Mouse (Mus musculus) urinary bladder, postnatal 25 days (tissue): ENCODE results near the gene Sco1.
"Not testable (repeated sequence)": the region's sequence is repeated elsewhere in the genome, so short reads cannot be mapped to it uniquely, and the experiment has no call there.

ENCODE experiments used
- DNase-seq: peaks from one replicate; pipeline ENCODE4 v3.0.0; 2022; ENCODE audit warnings: low spot score

Sco1 gene

GRCm38 (mm10) chr11:67052321-67052952, at the start of gene Sco1, which contains the start of gene Adprm:
TSS of gene Sco1 (plus strand) at chr11:67052670.
TSS of gene Adprm (minus strand) at chr11:67052594.
- peak; percentile 75 for DNase-seq

- DNase-seq: no peak
Measured at GRCm38 (mm10) chr11:67002911-67003310, 49.6 kb upstream of the Sco1 start.

DNA sequence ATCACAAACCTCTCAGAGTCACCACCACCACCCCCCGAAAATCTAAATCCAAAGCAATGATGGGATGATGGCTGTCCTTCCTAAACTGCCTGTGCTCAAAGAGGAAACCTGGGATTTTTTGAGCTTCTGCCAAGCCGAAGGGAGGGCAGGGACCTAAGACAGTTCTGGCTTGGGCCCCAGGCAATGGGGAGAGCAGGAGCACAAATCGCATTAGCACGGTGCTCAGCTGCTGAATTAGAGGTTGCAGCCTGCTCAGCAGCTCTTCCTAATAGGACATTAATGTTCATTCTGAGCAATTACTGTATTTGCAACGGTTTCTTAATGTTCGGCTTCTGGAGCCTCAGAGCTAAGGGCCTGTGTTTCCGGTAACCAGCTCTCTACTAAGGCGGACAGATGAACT, 44.5 kb upstream of the Sco1 start:
- DNase-seq: no peak

- no peak for DNase-seq
Measured at GRCm38 (mm10) chr11:67008528-67008927, 43.9 kb upstream of the Sco1 start.

DNA sequence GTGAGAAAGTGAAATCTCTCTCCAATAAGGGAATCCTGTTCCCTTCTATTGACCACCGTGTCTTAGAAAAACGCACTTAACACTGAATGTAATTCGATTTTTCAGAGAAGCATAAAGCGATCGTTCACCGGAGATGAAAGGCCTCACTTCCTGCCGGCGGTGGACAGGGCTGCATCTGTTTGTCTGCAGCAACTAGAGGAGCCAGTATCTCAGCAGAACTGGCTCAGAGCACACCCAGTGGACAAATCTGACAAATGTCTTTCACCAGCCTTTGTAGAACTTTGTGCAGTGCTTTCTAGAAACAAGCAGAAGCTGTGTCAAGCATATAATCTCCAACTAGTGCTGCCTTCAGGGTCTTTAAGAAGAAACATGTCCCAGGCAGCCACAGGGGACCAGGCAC, 42.0 kb upstream of the Sco1 start:
- DNase-seq: no peak

DNA sequence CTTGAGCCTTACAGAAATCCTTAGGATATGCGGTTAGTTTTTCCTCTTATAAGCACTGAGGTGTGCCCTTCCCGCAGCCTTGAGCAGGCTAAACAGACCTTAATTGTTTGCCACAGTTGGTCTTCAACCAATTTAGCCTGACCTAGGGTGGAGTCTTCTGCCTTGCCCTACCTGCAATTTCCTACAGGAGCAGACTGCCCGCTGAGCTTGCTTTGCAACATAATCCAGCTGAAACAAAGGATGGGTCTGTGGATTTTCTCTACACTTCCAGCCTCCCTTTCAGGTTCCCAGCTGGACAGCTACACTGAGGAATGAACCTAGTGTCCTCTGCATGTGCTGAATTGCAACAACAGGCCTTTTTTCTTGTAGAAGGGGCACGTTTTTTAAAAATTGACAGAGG, 40.8 kb upstream of the Sco1 start:
- DNase-seq: no peak

DNA sequence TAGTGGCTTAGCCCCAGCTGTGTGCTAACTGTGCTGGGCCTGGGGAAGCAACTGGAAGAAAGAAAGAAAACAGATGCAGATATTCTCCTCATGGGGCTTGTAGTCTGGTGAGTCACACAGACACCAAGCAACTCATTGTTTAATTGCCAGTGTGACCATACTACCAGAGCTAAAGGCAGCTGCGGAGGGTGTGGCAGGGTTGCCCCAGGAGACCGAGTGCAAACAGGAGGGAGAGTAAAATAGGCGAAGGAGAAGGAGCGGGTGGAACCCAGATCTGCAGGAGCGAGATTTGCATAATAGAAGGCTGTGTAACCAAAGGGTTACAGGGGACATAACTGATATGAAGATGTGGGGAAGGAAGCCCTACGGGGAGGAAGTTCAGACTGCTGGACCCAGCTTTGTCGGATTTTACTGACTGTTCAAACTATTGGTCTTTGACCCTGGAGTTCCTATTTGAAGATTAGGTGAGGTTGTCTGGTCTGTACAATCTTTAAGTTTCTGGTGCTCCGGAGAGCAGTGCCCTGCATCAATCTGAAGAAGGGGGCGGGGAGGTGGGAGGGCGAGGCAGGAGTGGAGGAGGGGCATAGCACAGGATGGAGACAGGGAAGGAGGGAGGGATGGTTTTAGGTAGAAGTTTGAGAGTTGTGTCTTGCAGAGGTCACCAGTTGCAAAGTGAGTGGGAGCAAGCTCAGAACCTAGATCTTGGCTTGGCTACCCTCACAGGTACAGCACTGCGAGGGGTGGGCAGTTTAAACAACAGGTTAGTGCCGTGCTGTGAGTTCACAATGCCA, 34.5 kb upstream of the Sco1 start:
- peak; percentile 26 for DNase-seq

GRCm38 (mm10) chr11:67019711-67020475, 32.6 kb upstream of the Sco1 start:
- no peak for DNase-seq

GRCm38 (mm10) chr11:67020948-67021347, 31.5 kb upstream of the Sco1 start:
- peak; percentile 69 for DNase-seq

DNA sequence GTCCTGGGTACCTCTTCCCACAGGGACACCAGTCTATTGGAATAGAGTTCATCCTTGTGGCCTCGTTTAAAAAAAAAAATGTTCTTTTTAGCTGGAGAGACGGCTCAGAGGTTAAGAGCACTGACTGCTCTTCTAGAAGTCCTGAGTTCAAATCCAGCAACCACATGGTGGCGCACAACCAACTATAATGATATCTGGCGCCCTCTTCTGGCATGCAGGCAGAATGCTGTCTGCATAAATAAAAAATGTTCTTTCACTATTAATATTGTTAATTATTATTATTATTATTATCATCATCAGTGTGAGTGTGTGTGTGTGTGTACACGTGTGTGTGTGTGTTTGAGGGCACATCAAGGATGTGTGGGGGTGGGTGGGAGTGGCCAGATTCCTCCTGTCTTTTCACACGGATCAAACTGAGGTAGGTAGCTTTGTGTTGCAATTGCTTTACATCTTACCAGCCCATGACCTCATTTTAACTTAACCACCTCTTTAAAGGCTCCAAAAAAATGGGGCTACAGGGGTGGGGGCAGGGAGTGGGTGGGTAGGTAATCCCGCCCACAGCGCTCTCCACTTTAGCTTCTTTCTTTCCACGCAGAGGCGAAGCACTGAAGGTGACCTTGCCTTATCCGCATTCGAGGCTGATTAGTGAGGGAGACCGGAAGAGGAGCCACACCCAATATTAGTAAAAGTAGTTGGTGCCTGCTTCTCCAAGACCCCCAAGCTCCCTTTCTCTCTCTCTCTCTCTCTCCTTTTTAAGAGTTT, 29.9 kb upstream of the Sco1 start:
- DNase-seq: no peak

GRCm38 (mm10) chr11:67023191-67023590, 29.3 kb upstream of the Sco1 start:
- DNase-seq: not testable (repeated sequence)

DNA sequence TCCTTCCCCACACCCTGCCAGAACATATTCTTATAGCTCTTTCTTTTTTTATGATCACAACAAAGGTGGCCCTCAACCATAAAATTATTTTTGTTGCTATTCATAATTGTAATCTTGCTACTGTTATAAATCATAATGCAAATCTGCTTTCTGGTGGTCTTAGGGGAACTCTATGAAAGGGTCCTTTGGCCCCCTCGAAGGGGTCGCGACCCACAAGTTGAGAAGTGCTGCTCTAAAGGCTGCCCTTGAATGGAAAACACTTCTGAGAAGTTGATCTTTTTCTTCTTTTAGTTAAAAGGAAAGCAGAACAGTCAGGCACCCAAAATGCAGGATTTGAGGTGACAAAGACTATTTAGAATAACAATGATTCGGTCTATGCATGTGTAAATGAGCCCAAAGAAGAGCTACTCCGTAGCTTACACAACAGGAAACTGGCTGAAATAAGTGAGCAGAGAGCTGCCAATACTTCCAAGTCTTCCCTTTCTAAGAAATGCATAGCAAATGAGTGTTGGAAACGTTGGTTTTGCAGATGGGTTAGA, 28.6 kb upstream of the Sco1 start:
- no peak for DNase-seq

DNA sequence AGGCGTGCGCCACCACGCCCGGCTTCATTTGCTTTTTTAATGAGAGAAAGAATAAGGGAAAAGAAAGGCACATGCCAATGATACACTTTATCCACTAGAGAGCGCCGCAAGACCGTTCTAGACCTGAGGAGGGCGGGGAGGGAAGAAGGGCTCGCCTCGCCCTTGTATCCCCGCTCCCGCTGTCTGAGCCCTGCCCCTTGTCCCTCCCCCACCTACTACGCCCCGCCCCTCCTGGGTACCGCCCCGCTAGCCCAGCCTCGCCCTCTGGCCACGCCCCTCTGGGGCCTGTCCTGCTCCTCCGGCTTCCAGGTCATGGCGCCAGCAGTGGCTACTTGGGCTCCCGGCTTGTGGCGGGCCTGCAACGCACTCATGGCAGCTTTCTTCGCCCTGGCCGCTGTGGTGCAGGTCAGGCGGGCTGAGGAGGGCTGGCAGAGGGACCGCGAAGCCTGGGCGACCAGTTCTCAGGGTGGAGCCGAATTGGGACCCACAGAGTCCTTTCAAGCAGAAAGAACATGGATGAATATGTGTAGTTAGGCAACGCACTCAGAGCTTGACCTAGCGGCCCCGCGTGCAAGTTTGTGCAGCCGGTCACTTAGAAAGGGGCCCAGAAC, 27.5 kb upstream of the Sco1 start, which contains the start of gene Tmem220:
Tmem220 (plus strand) TSS at position 288 of the 611 bp plus-strand sequence.
- DNase-seq: peak; percentile 92

DNA sequence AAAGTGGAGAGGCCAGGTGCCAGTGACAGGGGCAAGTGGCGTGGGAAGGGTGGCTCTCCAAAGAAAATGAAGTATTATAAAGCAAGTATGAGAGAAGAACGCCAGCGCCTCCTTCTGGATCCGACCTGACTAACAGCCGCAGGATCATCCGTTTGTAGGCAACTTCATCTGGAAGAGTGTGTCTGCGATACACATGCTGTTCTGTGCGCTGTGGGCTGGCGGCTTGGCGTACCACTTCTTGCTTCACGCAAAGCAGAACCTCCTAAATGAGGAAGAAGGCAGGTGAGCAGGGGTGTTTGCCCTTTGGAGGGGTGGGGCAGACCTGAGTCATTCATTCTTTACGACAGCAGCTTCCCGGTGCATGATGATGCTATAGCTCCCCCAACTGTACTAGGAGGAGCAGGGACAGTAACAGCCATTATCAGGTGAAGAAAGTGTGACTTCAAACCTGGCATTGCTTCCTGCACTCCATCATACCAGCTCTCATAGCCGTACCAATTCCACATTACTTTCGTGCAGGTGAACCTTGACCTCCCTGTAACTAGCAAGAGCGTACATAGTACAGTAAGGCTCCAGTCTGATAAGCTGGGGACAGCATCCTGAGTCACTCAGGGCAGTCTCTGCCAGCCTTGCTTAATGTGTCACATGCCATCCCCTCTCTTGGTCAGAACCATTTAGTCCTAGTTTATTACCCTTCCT, 21.4 kb upstream of the Sco1 start:
- DNase-seq: no peak

DNA sequence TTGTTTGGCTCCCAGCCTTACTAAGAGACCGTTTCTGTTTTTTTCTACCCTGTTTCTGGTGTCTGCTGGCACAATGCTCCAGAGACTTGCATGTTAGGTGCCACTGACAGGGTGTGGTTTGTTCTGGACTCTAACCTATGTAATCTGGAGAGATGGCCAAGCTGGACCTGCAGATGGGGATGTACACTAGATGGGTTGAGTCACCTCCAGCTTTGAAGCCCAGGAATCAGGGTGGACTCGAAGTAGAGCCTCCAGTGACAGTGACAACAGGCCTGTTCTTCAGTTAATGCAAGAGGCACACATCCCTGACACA, 20.9 kb upstream of the Sco1 start:
- no peak for DNase-seq

GRCm38 (mm10) chr11:67034775-67035485, 17.5 kb upstream of the Sco1 start:
- no peak for DNase-seq

DNA sequence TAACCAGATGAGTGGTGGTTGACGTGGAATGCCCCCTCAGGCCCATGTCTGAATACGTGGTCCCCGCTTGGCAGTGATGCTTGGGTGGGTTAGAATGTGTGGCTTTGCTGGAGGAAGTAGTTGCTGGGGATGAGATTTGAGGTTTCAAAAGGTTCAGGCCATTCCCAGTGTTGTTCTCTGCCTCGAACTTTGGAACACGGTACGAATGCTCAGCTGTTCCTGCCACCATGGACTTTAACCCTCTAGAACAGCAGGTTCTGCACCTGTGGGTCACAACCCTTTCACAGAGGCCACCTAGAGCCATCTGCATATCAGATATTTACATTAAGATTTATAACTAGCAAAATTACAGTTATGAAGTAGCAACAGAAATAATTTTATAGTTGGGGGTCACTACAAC, 16.2 kb upstream of the Sco1 start:
- DNase-seq: no peak

GRCm38 (mm10) chr11:67036892-67037291, 15.6 kb upstream of the Sco1 start:
- DNase-seq: no peak

- DNase-seq: no peak
Measured at GRCm38 (mm10) chr11:67039799-67040198, 12.7 kb upstream of the Sco1 start.

GRCm38 (mm10) chr11:67040483-67040882, 12.0 kb upstream of the Sco1 start:
- DNase-seq: no peak
